Mouse (Mus musculus) CH12.LX (cell line): ENCODE measurements around the gene Tulp4. TPM values are rescaled to one million over a fixed set of nuclear protein-coding genes. Genes with fewer than 3 reads are reported as not detected.
A peak's percentile ranks its signal among the peaks of the same experiment; 100 is the strongest.
"Not testable (repeated sequence)": the region's sequence is repeated elsewhere in the genome, so short reads cannot be mapped to it uniquely, and the experiment has no call there.

Source experiments
- DNase-seq: peaks from one replicate; pipeline ENCODE4 v3.0.0-alpha.2; 2013; ENCODE audit errors: extremely low read depth
- H3K27ac ChIP-seq: 2 replicates; pipeline ENCODE4 v1.5.1; 2012; ENCODE audit warnings: low read depth, mild to moderate bottlenecking, control low read depth, moderate library complexity; ENCODE audit not compliant: insufficient read depth
- H3K27me3 ChIP-seq: replicated peaks from 2 replicates; pipeline ENCODE3; 2012; ENCODE audit warnings: inconsistent platforms
- H3K36me3 ChIP-seq, 2 experiments: replicated peaks in 1 of 2; 2 replicates each; pipeline versions ENCODE3 to v1.6.1; 2012; ENCODE audit warnings: inconsistent platforms in 1 of 2, low read length in 1 of 2, mild to moderate bottlenecking in 1 of 2, mixed read lengths in 1 of 2, moderate library complexity in 1 of 2; ENCODE audit not compliant: control insufficient read depth in 1 of 2, insufficient read depth in 1 of 2
- H3K4me1 ChIP-seq, 2 experiments: 2 replicates each; pipeline ENCODE4 v1.6.1; 2012; ENCODE audit warnings: inconsistent platforms in 1 of 2, moderate library complexity in 1 of 2; ENCODE audit not compliant: insufficient read depth in 2 of 2, control insufficient read depth in 1 of 2
- H3K4me2 ChIP-seq: 2 replicates; pipeline ENCODE4 v1.6.1; 2012; ENCODE audit warnings: low read depth, mild to moderate bottlenecking, control low read depth; ENCODE audit not compliant: poor library complexity, insufficient read depth, severe bottlenecking
- H3K4me3 ChIP-seq, 3 experiments: fragments of 150-350 bp in 1 of 3; sonication (generic) in 1 of 3; replicated peaks in 1 of 3; 2 replicates each; pipeline versions ENCODE3 to v1.5.1; 2011 to 2012; ENCODE audit warnings: low read depth in 2 of 3, low read length in 2 of 3, mild to moderate bottlenecking in 2 of 3, moderate library complexity in 2 of 3, control low read depth in 1 of 3, improper control_type of control experiment in 1 of 3, inconsistent platforms in 1 of 3, mixed read lengths in 1 of 3; ENCODE audit not compliant: poor library complexity in 1 of 3
- H3K79me2 ChIP-seq: replicated peaks from 2 replicates; pipeline ENCODE4 v1.6.1; 2012; ENCODE audit warnings: mild to moderate bottlenecking, moderate library complexity; ENCODE audit not compliant: control insufficient read depth, poor library complexity, insufficient read depth, severe bottlenecking; ENCODE audit errors: extremely low read depth
- H3K9ac ChIP-seq: 2 replicates; pipeline ENCODE4 v1.6.1; 2012; ENCODE audit warnings: low read depth, mild to moderate bottlenecking, control low read depth, moderate library complexity; ENCODE audit not compliant: insufficient read depth
- H3K9me3 ChIP-seq: replicated peaks from 2 replicates; pipeline ENCODE3; 2012; ENCODE audit warnings: low read length, inconsistent platforms, mixed read lengths
- BHLHE40 ChIP-seq: IDR thresholded peaks from 2 replicates; pipeline ENCODE4 v1.6.1; 2011; ENCODE audit warnings: mild to moderate bottlenecking, low read depth, low read length, improper control_type of control experiment
- ELF1 ChIP-seq: IDR thresholded peaks from 2 replicates; pipeline ENCODE4 v1.6.1; 2014; ENCODE audit warnings: low read depth, mild to moderate bottlenecking, inconsistent platforms, low read length, improper control_type of control experiment
- USF1 ChIP-seq: IDR thresholded peaks from 2 replicates; pipeline ENCODE4 v1.6.1; 2014; ENCODE audit warnings: low read depth, mild to moderate bottlenecking, inconsistent platforms, low read length, improper control_type of control experiment
- USF2 ChIP-seq: conservative IDR thresholded peaks from 2 replicates; pipeline ENCODE4 v1.6.1; 2011; ENCODE audit warnings: low read depth, low read length, improper control_type of control experiment
- dilution Hi-C: fragments of 300-500 bp; cut with MboI; formaldehyde crosslinking; loops from 2 replicates; pipeline ENCODE4 v1.14.3; 2020; ENCODE audit warnings: low sequenced_read_pairs; ENCODE audit not compliant: extremely low pct_unique_long_range_greater_than_20kb, extremely low pct_ligation_motif_present
- in situ Hi-C: fragments of 300-500 bp; cut with MboI; formaldehyde crosslinking; loops from 3 replicates; pipeline ENCODE4 v1.14.3; 2019; ENCODE audit warnings: low sequenced_read_pairs, low pct_ligation_motif_present, low pct_unique_long_range_greater_than_20kb, mixed read lengths
- polyA plus RNA-seq: library from polyadenylated mRNA; unstranded; fragments of >175 nt; gene quantifications from 2 replicates; pipeline ENCODE4 v1.2.1, GENCODE M21; 2012; ENCODE audit warnings: low read depth; ENCODE audit not compliant: insufficient read length
- total RNA-seq, 2 experiments: library from RNA; depleted of rRNA; stranded (reverse); fragments of 300-350 nt in 1 of 2; fragments of >200 nt in 1 of 2; gene quantifications; 2 replicates each; pipeline ENCODE4 v1.2.3; 2012 to 2014

The Tulp4 gene
- total and polyA plus RNA-seq, 3 experiments = 7.8 to 50.7 (median 33.6) TPM

- H3K4me2 ChIP-seq, DNase-seq, in situ Hi-C loops, dilution Hi-C loops, H3K36me3 ChIP-seq, H3K27ac ChIP-seq, H3K4me1 ChIP-seq, H3K4me3 ChIP-seq, H3K27me3 ChIP-seq, H3K79me2 ChIP-seq, H3K9me3 ChIP-seq, H3K9ac ChIP-seq: not testable (repeated sequence)
These were observed 145.1 kb downstream of the Tulp4 start for GRCm38 (mm10) chr17:6251298-6251697.

- H3K4me1 ChIP-seq, H3K4me2 ChIP-seq, H3K27ac ChIP-seq, H3K4me3 ChIP-seq, H3K79me2 ChIP-seq, in situ Hi-C loops, H3K27me3 ChIP-seq, dilution Hi-C loops, H3K9me3 ChIP-seq, H3K36me3 ChIP-seq, DNase-seq, H3K9ac ChIP-seq: not testable (repeated sequence)
These were observed 150.3 kb downstream of the Tulp4 start, which contains the start of gene Tmem181a for GRCm38 (mm10) chr17:6256400-6257069. Tmem181a (plus strand) TSS chr17:6256860.

DNA sequence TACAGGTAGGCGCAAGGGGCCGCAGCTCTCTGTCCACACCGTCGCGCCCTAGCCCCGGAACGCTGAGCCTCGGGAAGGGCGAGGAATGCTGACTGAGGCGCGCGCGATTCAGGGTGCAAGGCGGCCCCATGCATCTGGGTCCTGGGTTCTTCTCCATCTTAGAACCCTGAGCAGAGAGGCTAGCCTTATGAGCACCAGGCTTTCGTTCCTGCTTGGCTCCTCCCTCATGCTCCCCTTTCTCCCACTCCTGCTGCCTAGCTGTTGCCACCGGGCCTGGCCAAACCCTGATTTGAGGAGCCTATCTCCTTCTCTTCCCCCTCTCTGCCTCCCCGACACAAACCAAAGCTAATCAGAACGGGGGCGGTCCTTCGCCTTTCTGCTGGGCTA is 150.8 kb downstream of the Tulp4 start:
- DNase-seq, H3K4me1 ChIP-seq, H3K79me2 ChIP-seq, H3K4me2 ChIP-seq, in situ Hi-C loops, H3K27ac ChIP-seq, dilution Hi-C loops, H3K9ac ChIP-seq, H3K9me3 ChIP-seq, H3K27me3 ChIP-seq, H3K4me3 ChIP-seq, H3K36me3 ChIP-seq: not testable (repeated sequence)

DNA sequence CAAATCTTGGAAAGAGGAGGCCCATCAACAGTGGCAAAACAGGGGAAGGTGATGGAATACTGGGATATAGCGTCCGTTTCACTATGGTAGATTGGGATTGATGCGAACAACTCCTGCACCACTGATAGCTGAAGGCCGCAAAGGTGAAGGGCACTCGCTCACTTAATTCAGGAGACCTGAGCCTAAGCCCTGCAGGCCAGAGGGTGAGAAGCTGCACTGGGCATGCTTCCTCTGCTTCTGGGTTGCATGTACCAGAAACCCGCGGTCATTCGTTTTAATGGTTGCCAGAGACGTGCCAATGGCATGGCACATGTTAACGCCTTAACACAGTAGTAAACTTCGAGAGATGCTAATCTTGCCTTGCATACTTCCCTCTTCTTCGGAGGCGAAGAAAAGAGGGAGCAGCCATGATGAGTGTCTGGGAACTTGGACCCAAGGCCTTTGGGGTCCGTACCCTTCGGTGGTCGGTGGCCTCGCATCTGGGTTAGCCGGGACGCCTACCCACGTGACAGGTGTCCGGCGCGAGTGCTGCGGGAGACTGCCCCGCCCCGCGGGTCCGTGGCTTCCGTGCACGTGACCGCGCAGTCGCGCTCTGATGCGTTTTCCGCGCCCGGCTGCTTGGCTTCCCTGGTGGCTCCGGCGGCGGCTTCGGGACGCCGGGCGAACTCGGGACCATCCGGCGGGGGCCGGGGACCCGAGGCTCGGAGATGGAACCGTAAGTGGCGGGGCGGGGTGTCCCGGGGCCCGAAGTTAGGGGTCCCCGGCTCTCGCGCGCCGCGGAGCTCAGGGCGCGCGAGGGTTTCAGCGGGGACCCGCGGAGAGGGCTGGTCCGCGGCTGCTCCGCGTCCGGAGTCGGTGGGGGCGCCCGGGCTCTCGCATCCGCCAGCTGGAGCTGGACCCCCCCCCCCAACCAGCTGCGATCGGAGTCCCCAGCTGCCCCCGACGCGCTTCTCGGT is 163.9 kb downstream of the Tulp4 start:
- DNase-seq, H3K36me3 ChIP-seq, in situ Hi-C loops, H3K79me2 ChIP-seq, H3K9me3 ChIP-seq, H3K27ac ChIP-seq, H3K4me1 ChIP-seq, dilution Hi-C loops, H3K27me3 ChIP-seq: not testable (repeated sequence)
- peak; percentile 43; the same call in 1 of the 2 replicates for TF ChIP-seq ELF1
- peak; percentile 66 for TF ChIP-seq USF1
- TF ChIP-seq USF2 = peak; percentile 17; the same call in 1 of the 2 replicates
- peak; percentile 65 for TF ChIP-seq BHLHE40
- peak overlapping the region; percentile 95 for H3K4me2 ChIP-seq
- peak overlapping the region in 2 of 3 experiments; percentile 34 to 52 for H3K4me3 ChIP-seq
- H3K9ac ChIP-seq = peak overlapping the region; percentile 54

DNA sequence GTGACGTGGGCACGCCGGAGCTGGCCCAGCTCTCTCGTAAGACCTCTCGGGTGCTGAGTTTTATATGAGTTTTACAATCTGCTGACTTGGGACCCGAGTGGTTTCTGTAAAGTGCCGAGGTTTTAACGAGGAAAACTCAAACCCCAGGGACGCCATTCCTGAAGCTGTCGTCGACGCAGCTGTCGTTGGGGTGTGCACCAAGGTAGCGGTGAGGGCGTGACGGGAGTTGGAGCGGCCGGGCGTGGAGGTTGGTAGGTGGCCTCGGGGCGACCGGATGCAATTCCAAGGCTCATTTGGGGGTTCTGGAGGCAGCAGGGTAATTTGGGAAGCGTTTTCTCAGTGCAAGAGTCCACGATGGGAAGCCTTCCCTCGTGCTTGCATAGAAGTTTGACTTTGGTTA is 164.6 kb downstream of the Tulp4 start:
- H3K4me1 ChIP-seq, H3K27ac ChIP-seq, dilution Hi-C loops, H3K36me3 ChIP-seq, DNase-seq, H3K79me2 ChIP-seq, H3K9me3 ChIP-seq, H3K27me3 ChIP-seq, in situ Hi-C loops: not testable (repeated sequence)
- peak overlapping the region in 2 of 3 experiments; percentile 34 to 52 for H3K4me3 ChIP-seq
- peak overlapping the region; percentile 54 for H3K9ac ChIP-seq
- peak overlapping the region; percentile 95 for H3K4me2 ChIP-seq
